Mouse (Mus musculus) retina, embryonic 14.5 days (tissue): ENCODE measurements around the gene Lingo2.
"Not testable (repeated sequence)": the region's sequence is repeated elsewhere in the genome, so short reads cannot be mapped to it uniquely, and the experiment has no call there.

Source experiments
- DNase-seq: peaks from one replicate; pipeline ENCODE4 v3.0.0-alpha.2; 2015; ENCODE audit warnings: low spot score

Lingo2 gene

GRCm38 (mm10) chr4:35845140-35845539 is 1106.4 kb downstream of the Lingo2 start:
- peak; percentile 81 for DNase-seq

DNA sequence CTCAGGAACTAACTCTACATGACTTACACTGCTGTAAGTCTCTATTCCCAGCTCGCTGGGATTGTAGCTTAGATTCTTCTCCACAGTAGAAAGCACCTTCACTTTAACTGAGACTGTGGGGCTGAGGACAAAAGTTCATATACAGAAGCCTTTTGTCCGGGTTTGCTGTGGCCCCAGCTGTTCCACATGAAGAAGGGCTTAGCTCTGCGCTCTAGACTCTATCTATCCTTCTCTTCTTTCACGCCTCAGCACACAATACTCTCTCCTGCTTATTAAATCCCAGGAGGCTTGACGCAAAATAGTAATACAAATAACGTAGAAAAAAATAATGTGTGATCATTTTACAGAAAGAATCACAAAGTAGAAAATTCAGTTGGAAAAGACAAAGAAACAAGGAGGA is 1107.0 kb downstream of the Lingo2 start:
- DNase-seq = peak; percentile 65

- DNase-seq = no peak
These were observed 1128.2 kb downstream of the Lingo2 start for GRCm38 (mm10) chr4:35823322-35823870.

DNA sequence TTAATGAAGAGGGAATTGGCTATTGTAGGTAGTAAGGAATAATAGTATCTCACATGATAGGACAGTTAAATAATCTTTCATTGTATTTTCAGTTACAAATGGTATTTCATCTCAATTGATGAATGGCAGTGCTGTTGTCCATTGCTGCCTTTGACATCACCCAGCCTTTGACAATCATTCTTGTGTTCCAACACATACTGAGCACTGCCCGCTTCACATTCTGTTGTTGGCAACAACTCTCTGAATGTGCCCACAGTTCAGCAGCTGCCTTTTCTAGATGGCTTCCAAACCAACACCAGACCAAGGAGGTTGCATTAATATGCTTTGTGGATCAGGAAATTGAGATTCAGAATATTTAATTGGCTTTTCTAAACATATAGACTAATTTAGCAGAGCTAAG is 1130.8 kb downstream of the Lingo2 start:
- no peak for DNase-seq

DNA sequence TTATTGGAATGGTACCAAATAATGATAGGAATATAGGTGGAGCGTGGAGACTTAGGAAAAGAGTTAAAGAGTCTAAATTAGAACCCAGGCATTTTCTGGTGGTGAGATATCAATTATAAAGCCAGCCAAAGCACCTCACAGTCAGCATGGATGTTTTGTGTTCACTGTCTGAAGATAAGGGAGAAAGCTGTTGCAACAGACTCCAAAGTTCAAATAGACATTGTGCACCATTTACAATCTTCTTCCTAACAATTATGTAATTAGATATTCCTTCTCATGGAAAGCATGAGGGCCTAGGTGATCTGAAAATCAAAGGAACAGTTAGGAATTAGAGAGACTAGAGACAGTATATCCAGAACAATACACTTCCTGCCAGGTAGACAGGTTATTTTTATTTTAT is 1136.8 kb downstream of the Lingo2 start:
- no peak for DNase-seq

- no peak for DNase-seq
These were observed 1143.9 kb downstream of the Lingo2 start for GRCm38 (mm10) chr4:35807497-35808210.

GRCm38 (mm10) chr4:35806881-35807464 is 1144.6 kb downstream of the Lingo2 start:
- DNase-seq = peak; percentile 2

DNA sequence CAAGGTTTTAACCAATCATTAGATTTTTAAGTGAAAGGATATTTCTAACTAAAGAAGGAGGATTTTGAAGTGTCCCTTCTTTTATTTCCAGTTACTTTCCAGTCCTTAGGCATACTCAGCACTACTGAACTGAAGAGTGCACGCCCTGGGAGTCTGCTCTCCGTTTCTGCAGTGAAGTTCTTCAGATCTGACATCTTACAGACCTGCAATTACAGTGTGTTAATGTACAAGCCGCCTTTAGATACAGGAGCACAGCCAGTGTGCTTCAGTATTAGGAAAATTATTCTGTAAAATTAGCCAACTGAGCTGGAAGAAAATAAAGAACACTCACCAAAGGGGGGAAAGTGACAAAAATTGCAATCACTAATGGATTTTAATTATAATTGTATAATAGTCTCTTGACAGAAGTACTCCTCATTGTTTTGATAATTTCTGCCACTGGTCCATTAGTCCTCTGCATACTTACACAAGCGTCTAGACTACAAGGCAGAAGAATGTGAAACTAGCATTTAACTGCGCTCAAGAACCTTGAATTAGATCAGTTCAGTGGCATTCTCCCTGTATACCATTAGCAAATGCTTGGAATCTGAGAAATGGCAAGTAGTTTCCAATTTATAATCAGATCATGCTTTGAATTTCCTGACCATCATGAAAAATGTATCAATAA is 1167.2 kb downstream of the Lingo2 start:
- no peak for DNase-seq

DNA sequence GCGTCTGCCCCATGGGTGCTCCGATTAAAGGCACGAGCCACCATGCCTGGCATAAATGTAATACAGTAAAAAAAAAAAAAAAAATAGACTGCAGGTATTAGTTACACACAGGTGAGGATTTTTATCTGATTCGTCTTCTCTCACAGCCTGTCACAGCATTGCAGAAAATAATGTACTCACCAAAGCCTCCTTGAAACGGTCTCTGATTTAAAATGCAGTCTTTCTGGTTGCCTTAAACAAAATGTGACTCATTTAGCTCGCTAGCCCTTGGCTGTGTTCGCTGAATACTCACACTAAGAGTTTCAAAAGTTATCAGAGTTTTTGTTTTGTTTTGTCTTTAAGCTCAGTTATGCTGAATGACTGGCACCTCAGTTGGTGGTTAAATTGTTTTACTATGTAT is 1180.7 kb downstream of the Lingo2 start:
- DNase-seq = no peak

- DNase-seq = no peak
These were observed 1184.6 kb downstream of the Lingo2 start for GRCm38 (mm10) chr4:35766905-35767304.

DNA sequence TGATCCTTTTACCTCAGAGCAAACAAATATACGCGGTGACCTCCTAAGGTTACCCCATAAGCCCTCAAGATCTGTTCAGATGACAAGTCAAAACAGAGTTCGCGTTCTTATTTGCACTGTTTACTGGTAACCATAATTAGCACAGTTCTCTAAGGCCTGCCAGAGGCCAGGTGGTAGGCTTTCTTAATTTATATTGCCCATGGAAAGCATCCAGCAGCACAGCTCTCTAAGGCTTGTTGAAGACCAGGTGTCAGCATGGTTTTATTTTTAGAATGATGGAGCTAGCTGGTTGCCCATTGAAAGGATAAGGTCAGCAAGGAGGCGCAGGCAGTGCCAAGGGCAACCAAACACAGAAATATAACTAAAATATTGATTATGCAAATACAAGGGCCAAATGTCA is 1190.4 kb downstream of the Lingo2 start:
- no peak for DNase-seq

DNA sequence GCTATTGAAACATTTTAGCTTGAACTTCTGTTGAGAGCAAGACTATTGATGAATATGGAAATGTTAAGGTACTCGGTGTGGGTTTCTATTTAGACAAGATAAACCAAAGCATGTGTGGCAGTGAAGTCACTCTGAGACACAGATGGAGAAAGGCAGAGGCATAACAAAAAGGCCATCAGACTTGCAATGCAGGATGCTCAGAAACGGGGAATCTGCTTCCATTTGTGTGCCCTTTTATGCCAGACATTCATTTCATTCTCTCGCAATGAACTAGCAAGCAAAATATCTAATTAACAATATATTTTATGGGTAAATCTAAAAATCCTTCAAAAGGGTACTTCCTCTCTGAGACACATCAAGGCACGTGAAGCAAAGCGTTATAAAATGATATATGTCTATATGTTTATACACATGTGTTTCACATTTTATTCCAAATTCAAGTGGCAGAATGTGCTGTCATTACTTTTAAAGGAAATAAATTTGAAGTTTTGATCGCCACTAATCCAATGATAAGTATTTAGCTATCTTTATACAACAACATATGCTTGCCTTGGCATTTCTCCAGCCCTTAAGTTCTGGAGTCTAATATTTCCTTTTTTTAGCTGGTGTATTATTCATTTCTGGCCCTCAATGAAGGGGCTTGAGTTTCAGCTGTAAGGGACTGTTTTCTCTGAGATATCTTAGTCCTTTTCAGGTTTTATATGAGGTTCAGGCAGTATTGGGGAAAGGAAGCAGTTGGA is 1199.3 kb downstream of the Lingo2 start:
- DNase-seq = no peak

DNA sequence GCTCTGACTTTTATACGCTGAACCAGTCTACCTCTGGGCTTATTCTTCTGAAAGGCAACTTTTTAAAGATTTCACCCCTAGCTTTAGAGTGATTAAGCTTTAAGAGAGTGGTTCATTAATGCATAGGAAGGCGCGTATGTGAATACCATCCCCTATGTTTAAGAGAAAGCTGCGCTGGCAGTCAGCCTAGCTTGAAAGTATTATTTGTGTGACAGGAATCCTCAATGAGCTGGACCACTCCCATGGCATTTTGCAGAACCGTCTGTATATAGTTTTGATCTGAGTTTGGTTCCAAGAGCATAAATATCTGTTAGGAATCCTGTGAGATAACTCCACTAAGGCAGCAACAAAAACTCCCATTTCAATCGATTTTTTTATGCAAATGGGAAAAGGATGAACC is 1204.9 kb downstream of the Lingo2 start:
- DNase-seq = no peak

DNA sequence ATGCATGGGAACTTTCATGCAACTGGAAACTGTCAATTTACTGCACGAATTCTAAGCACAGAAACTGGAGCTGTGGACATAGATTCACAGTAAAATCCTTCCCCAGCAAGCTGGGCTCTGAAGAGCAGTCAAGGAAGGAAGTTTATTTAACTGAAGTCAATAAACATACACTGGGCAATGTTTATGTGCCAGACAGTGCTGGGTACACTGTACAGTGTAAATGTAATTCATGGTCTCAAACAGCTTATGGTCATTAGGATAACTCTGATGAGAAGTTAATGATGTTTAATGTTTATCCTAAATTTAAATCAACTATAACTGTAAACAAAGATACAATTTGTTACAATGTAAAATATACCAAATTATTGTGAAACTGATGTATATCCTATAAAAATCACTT is 1226.8 kb downstream of the Lingo2 start:
- no peak for DNase-seq

GRCm38 (mm10) chr4:35704126-35704525 is 1247.4 kb downstream of the Lingo2 start:
- DNase-seq = peak; percentile 28

- DNase-seq = no peak
These were observed 1248.9 kb downstream of the Lingo2 start for GRCm38 (mm10) chr4:35702661-35703060.

DNA sequence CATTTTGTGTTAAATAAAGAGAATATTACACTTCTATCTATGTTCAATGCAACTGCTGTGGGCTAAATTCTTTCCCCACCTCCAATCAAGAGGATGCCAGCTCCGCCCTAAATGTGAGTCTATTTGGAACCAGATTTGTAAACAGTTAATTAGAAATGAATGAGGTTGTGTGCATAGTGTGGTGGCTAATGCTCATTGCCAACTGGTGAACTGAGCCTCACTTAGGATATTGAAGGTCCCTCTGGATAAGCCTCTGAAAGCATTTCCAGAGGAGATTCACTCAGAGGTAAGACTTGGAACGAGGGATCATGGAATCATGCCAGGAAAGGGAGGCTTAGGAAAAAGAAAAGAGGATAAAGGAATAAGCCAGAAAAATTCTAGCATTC is 1256.4 kb downstream of the Lingo2 start:
- DNase-seq = no peak

- DNase-seq = no peak
These were observed 1257.0 kb downstream of the Lingo2 start for GRCm38 (mm10) chr4:35694360-35695136.

GRCm38 (mm10) chr4:35690521-35690920 is 1261.0 kb downstream of the Lingo2 start:
- no peak for DNase-seq

GRCm38 (mm10) chr4:35688498-35689240 is 1262.9 kb downstream of the Lingo2 start:
- DNase-seq = not testable (repeated sequence)
